Mouse (Mus musculus) frontal cortex, postnatal 25 days (tissue): ENCODE data around the gene Jtb.
A peak's percentile ranks its signal among the peaks of the same experiment; 100 is the strongest.

ENCODE experiments used
- DNase-seq, 2 experiments: peaks; one replicate each; pipeline ENCODE4 v3.0.0; 2022; ENCODE audit warnings: low spot score in 2 of 2

The Jtb gene

DNA sequence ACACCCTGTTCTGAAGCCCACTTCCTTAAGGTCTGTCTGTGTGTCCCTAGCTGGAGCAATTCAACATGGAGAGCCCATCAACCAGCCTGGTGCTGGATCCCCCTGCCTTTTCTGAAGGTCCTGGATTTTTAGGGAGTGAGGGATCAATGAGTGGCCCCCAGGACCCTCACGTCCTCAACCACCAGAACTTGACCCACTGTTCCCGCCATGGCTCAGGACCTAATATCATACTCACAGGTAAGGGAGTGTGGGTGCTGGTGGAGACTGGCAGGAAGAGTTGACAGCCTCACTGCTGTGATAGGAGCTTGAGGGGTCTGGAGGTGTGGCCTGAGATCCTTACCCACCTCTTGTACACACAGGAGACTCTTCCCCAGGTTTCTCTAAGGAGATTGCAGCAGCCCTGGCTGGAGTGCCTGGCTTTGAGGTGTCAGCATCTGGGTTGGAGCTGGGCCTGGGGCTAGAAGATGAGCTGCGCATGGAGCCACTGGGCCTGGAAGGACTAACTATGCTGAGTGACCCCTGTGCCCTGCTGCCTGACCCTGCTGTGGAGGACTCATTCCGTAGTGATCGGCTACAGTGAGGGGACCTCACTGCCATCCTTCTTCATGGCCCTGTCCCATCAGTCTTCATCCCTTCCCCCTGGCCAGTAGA, 31.8 kb downstream of the Jtb start:
- no peak for DNase-seq

DNA sequence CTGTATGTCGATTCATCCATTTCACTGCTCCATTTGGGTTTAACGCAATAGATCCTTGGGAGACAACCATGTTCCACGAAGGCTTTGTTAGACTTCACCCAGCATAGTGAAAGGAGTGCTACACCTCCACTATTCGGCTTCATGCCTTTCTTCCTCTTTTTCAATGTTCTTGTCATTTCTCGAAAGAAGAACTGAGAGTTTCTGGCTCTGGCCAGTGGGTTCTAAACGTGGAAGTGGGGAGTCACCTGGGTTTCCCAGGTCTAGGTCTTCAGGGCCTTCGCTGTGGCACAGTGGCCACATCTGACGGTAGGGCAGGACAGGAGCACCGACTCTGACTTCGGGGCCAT, 33.3 kb downstream of the Jtb start:
- DNase-seq, result no peak

DNA sequence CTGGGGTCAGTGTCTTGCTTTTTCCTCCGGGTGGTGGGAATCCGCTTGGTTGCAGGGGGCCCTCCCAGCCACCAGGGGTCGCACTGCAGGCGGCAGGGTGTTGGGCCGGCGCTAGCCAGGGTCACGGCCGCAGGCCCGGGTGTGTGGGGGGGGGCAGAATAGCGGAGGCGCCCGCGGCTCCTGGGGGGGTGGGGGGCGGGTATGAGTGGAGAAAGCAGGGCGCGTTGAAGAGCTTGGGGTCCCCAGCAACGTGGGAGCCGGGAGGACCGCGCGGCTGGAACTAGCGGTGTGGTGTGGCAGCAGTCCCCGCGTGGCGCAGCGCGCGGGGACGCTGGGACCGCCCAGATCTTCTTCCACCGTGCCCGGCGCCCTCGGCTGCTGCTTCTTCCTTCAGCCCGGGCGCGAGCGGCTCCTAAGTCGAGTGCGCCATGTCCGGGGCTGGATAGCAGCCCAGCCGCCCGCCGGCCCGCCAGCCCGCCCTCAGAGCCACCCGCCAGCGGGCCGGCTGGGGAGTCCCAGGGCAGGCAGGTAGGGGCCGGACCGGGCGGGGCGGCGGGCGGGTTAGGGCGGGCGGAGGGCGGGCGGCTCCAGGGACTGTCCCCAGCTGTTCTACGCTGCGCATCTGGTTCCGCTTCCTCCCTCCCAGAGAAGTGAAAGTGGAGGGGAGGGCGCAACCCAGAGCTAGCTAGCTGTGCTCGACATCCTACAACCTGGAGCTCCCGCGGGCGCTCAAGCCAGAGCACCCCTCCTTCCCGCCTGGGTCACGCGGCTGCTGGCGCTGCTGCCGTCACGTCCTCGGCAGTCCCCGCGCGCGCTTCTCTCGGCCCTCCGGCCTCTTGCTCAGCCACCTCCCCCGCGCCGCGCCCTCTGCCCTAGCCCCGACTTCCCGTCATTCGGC, 33.9 kb downstream of the Jtb start, which contains the start of gene Dennd4b:
TSS of gene Dennd4b (plus strand) at position 152 of the 898 bp plus-strand sequence.
- peak; percentile 81 to 83 for DNase-seq

DNA sequence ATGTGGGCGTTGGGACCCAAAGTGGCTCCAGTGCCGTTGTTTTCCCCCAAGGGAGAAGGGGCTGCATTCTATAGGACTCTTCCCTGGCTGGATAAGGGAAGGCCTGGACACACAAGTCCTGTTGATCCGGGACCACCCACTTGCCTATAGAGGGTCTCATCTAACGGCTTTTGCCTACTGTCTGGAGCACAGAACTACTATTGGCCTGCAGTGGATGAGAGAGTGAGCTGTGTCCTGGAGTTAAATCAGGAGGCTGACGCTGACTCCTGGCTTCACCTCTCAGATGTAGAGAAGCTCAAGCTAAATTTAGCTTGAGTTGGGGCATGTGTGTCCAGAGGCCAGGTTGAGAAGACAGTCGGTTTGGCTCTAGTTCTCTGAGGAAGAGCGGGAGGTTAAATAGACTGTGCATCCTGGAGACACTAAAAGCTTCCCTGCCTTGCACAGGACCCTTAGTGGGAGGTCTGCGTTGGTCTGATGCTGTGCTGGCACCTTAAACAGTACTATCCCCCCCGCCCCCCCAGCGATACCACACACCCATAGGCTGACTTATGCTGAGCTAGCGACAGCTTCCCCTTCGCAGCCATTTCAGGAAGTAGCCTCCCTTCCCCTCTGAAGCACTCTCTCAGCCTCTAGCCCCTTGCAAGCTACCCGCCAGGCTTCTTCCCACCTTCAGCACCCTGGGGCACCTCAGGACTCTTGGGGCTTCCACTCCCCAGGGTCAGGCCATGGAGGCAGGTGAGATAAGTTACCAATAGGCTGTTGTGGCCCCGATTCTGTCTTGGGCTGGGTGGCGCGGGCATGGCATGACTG, 34.7 kb downstream of the Jtb start:
- no peak for DNase-seq

DNA sequence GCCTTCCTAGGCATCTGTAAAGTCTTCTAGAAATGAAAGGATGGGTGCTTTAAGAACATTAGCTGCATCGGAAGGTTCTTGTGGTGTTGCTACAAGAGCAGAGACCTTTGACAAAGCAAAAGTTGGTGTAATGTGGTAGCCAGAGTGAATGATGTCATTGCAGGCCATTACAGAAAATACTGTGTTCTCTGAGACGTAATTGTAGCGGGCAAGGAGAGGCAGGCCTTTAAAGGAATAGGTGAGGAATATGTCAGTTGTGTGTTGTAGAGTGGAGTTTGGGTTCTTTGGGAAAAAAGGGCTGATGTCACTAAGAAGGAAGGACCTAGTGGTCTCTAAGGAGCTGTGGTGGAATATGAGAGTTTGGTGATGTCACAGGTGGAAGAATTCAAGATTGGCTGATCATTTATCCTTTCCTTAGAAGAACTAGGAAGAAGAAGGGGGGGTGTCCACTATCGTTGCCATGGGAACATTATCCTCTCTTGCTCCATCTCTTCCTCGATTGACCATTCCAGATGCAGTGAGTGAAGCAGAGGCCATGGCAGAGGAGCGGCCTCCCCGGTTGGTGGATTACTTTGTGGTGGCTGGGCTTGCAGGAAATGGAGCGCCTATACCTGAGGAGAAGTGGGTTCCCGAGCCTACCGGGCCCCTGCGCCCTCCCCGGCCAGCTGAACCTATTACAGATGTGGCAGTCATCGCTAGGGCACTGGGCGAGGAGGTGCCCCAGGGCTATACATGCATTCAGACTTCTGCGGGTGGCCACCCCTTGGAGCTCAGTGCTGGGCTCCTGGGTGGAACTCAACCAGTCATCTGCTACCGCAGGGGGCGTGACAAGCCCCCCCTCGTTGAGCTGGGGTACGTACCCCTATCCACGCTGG, 35.7 kb downstream of the Jtb start:
- DNase-seq, result no peak

DNA sequence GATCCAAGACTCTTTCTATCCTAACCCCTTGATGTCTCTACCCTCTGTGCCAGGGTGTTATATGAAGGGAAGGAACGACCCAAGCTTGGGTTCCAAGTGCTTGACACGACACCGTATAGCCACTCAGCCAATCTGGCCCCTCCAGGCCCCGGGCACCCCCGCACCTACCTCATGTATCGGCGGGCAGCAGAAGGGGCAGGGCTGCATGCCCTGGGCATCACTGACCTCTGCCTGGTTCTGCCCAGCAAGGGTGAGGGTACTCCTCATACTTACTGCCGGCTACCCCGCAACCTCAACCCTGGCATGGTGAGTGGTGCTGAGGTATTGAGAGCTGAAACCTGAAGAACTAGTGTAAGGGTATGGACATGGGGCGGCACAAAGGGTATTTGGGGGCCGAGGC, 36.8 kb downstream of the Jtb start:
- DNase-seq, result no peak

DNA sequence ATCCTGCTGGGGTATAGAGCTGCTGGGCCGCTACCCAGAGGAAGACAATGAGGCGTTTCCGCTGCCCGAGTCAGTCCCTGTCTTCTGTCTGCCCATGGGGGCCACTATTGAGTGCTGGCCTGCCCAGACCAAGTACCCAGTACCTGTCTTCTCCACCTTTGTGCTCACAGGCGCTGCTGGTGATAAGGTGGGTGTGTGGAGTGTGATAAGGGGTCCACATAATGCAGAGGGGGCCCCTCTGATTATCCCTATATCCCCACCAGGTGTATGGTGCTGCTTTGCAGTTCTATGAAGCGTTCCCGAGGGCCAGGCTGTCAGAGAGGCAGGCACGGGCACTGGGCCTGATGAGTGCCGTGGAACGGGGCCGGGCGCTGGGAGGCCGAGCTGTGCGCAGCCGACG, 37.6 kb downstream of the Jtb start:
- DNase-seq, result no peak

DNA sequence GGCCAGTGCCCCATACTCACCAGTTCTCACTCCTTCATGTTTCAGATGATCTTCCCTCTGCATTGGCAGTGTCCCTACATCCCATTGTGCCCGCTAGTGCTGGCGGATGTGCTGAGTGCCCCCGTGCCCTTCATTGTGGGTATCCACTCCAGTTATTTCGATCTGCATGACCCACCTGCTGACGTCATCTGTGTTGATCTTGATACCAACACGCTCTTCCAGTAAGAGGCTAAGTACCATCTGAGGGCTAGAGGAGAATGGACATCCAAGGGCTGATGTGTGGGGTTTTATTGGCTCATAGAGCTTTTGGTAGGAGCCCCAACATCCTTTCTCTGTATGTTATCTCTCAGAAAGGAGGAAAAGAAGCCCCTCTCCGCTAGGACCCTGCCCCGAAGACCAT, 39.4 kb downstream of the Jtb start:
- no peak for DNase-seq

DNA sequence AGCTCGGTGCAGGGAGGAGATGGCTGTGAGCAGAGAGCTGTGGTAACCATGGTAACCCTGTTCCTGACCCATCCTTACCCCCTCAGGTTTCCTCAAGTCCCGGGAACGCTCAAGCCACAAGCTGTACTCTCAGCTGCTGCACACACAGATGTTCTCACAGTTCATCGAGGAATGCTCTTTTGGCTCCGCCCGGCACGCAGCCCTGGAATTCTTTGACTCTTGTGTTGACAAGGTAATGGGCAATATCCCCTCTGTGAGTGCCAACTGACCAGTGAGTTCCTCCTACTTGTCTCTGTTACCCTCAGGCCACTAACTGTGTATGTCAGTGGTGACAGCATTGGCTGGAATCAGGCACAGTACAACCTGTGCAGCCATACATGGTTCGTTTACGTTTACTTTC, 40.8 kb downstream of the Jtb start:
- DNase-seq, result no peak

DNA sequence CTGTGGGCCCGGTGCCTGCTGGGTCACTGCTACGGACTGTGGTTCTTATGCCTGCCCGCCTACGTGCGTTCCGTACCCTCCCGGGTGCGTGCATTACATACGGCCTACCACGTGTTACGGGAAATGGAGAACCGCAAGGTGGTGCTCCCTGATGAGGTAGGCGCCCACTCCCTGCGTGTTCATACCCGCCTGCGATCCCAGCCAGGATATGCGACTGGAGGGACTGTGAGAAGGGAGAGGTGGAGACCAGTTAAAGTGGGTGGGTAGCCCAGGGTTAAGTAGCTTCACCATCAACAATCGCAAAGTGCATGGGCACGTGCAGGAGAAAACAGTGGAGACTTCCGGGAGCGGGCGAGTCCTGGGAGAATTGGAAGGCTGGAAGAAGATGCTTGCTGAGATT, 42.5 kb downstream of the Jtb start:
- DNase-seq, result no peak

DNA sequence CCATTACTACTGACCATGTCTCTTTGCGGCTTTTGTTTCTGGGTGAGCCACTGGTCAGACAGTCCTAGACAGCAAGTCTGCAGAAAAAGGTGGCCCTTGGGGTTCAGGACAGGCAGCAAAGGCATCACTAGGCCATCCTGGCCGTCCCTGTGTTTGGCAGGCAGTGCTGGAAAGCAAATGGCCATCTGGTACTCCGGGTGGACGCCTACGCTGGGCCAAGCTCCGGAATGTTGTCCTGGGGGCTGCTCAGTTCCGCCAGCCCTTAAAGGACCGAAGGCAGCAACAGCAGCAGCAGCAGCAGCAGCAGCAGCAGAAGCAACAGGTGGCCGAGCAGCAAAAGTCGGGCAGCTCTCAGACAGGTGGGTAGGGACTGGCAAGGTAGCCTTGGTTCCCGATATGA, 43.9 kb downstream of the Jtb start:
- DNase-seq, result no peak

DNA sequence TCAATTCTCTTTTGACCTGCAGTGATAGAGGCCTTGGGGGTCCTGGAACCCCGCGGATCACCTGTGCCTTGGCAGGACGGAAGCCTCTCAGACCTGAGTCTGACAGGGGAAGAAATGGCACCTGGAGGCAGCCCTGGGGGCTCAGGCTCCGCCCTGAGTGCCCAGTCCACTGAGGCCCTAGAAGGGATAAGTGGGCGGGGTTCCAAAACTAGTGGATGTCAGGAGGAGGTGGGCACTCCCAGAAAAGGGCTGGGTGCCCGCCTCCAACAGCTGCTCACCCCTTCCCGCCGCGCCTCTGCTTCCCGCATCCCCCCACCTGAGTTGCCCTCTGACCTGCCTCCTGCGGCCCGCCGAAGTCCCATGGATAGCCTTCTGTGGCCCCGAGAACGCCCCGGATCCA, 45.5 kb downstream of the Jtb start:
- no peak for DNase-seq

DNA sequence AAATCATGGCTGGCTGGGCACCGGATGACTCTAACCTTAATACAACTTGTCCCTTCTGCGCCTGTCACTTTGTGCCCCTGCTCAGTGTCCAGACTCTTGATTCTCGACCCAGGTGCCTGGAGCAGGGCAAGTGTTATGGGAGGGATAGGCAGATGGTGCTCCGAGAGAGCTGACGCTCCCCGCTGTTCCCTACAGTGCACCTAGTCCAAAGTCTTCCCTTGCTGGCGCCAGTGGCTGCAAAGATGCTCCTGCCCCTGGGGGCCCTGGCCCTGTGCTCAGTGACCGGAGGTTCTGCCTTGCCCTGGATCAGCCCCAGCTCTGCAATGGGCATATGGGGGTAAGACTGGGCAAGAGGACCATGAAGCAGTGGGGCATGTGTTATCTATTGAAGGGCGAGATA, 46.4 kb downstream of the Jtb start:
- DNase-seq, result no peak

DNA sequence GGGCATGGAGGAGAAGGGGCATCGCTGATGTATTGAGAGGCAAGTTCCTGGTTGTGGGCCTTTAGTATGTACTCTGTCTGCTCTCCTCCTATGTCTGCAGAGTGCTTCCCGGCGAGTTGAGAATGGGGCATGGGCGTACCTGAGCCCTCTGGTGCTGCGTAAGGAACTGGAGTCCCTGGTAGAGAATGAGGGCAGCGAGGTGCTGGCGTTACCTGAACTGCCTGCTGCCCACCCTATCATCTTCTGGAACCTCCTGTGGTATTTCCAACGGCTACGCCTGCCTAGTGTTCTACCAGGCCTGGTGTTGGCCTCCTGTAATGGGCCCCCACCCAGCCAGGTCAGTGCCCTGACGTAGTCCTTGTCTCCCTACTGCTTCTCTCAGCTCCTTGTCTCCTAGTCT, 46.8 kb downstream of the Jtb start:
- DNase-seq, result no peak

DNA sequence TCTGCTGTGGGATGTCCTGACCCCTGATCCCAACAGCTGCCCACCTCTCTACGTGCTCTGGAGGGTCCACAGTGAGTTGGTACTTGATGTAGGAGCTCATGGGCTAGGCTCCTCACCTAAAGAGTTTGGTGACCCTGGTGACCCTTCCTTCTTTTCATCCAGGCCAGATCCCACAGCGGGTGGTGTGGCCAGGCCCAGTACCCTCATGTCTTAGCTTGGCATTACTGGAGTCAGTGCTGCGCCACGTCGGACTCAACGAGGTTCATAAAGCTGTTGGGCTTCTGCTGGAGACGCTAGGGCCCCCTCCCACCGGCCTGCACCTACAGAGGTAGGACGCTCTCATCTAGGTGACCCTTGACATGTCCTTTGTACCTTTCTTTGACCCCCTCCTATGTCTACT, 47.8 kb downstream of the Jtb start:
- DNase-seq, result no peak

DNA sequence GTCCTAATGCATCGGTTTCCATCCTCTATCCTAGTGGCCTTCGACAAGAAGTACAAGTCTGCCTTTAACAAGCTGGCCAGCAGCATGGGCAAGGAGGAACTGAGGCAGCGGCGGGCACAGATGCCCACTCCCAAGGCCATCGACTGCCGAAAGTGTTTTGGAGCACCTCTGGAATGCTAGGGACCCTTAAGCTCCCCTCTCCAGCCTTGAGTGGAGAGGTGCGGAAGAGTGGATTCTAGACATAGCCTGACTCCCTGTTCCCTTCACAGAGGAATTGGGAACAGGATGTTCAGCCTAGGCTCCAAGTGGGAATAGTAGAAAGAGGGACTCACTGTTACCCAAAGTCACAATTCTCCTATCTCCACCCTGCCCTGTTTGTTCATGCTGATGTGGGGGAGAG, 48.3 kb downstream of the Jtb start:
- DNase-seq, result no peak

DNA sequence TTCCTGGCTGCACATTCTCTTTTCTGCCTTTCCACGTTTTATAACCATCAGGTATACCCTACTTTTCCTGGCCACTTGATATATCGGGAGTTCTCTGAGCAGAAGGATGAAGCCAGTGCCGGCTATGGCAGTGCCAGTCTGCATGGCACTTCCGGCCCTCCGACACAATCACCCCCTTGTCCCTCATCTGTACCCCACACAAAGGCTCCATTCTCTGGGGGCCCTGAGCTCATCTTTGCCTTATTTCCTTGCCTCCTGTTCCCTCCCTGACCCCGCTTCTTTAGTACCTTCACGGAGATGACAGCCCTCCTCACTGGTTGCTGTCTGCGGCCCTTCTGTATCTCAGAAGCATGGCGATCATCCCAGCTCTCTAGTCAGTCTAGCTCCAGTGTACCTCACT, 49.3 kb downstream of the Jtb start:
- no peak for DNase-seq

DNA sequence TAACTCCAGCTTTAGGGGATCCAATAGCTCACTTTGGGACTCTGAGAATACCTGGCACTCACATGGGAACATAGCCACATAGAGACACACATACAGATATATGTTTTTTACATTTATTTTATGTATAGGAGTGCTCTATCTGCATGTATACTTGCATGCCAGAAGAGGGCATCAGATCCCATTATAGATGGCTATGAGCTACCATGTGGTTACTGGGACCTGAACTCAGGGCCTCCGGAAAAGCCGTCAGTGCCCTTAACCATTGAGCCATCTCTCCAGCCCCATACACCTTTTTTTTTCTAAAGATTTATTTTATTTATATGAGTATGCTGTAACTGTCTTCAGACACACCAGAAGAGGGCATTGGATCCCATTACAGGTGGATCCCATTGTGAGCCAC, 52.8 kb downstream of the Jtb start:
- DNase-seq, result no peak
